Mouse (Mus musculus) intestine, embryonic 14.5 days (tissue): Measurements from ENCODE around the gene Tex22. TPM values are rescaled to one million over a fixed set of nuclear protein-coding genes. Genes with fewer than 3 reads are reported as not detected.

Experiments
- ATAC-seq: fragments of 200-750 bp; cut with Nextera tagmentation; replicated peaks from 2 replicates; pipeline ENCODE4 v1.8.0; 2017; ENCODE audit warnings: low read depth, moderate number of reproducible peaks, moderate TSS enrichment, moderate library complexity; ENCODE audit not compliant: low FRiP score, low TSS enrichment
- DNase-seq: peaks from one replicate; pipeline ENCODE4 v3.0.0-alpha.2; 2018; ENCODE audit warnings: low spot score
- H3K27ac ChIP-seq: fragments of 300-500 bp; sonication (generic); 2 replicates; pipeline ENCODE4 v1.5.1; 2014; ENCODE audit warnings: low read depth, mild to moderate bottlenecking, control low read depth
- H3K27me3 ChIP-seq: fragments of 300-500 bp; sonication (generic); replicated peaks from 2 replicates; pipeline ENCODE4 v1.6.1; 2014; ENCODE audit warnings: low read length, control low read depth; ENCODE audit not compliant: control insufficient read depth, insufficient read depth
- H3K36me3 ChIP-seq: fragments of 300-500 bp; sonication (generic); 2 replicates; pipeline ENCODE4 v1.6.1; 2014; ENCODE audit warnings: low read length, control low read depth; ENCODE audit not compliant: control insufficient read depth, insufficient read depth
- H3K4me1 ChIP-seq: fragments of 300-500 bp; sonication (generic); replicated peaks from 2 replicates; pipeline ENCODE4 v1.6.1; 2014; ENCODE audit warnings: low read length, control low read depth, mixed read lengths; ENCODE audit not compliant: control insufficient read depth, insufficient read depth
- H3K4me2 ChIP-seq: fragments of 300-500 bp; sonication (generic); 2 replicates; pipeline ENCODE4 v1.6.1; 2014; ENCODE audit warnings: low read length
- H3K4me3 ChIP-seq: fragments of 300-500 bp; sonication (generic); 2 replicates; pipeline ENCODE4 v1.5.1; 2014; ENCODE audit warnings: low read depth, low read length, control low read depth, mixed read lengths
- H3K9ac ChIP-seq: fragments of 300-500 bp; sonication (generic); 2 replicates; pipeline ENCODE4 v1.6.1; 2014; ENCODE audit warnings: mild to moderate bottlenecking, low read length
- H3K9me3 ChIP-seq: fragments of 300-500 bp; sonication (generic); 2 replicates; pipeline ENCODE4 v1.6.1; 2016; ENCODE audit warnings: low read length, control low read depth; ENCODE audit not compliant: control insufficient read depth
- WGBS: fragments of 180-500 bp; shearing (Covaris S2); extraction: QIAGEN DNeasy Blood & Tissue Kit; methylation state at CpG from one replicate; pipeline ENCODE4 v1.1.7; 2014; 5-methylcytosine and 5-hydroxymethylcytosine counted together
- polyA plus RNA-seq: library from polyadenylated mRNA; unstranded; fragments of >200 nt; fragmentation: Nextera tagmentation; extraction: Ambion mirVana; gene quantifications from 2 replicates; pipeline ENCODE4 v1.2.1, GENCODE M21; 2014

Gene Tex22
- polyA plus RNA-seq, 1 experiment from 2014 or later: not detected

DNA sequence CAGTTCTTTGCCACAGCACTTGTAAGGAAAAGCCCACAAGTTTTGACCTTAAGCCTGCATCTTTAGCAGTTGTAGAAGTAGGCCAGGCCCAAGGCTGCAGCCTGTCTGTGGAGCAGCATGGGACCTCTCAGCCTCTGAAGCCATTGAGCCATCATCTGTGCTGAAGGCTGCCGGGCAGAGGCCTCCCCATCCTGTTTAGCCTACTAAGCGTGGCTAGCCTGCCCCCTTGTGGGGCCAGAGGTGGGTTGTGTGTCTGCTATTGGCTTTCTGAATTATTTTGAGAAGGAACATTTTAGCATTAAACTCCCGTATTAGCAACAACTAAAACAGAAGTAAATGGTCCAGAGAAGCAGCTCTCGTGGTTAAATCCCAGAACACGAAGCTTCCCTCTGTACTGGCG is 28.2 kb downstream of the Tex22 start:
- ATAC-seq (no peak), DNase-seq (peak; percentile 64)
- no peak overlapping the region for H3K4me3 ChIP-seq
- WGBS: 62% methylated on average over 6 of the region's 6 CpGs
- no peaks in the 10 kb centered on the region for H3K27me3 ChIP-seq
- no peak overlapping the region for H3K9ac ChIP-seq
- no peak overlapping the region for H3K4me2 ChIP-seq
- no peaks in the 10 kb centered on the region for H3K9me3 ChIP-seq
- H3K4me1 ChIP-seq: peaks cover 22% of the 10 kb centered on the region
- H3K36me3 ChIP-seq: no peaks in the 10 kb centered on the region
- H3K27ac ChIP-seq: no peak overlapping the region

DNA sequence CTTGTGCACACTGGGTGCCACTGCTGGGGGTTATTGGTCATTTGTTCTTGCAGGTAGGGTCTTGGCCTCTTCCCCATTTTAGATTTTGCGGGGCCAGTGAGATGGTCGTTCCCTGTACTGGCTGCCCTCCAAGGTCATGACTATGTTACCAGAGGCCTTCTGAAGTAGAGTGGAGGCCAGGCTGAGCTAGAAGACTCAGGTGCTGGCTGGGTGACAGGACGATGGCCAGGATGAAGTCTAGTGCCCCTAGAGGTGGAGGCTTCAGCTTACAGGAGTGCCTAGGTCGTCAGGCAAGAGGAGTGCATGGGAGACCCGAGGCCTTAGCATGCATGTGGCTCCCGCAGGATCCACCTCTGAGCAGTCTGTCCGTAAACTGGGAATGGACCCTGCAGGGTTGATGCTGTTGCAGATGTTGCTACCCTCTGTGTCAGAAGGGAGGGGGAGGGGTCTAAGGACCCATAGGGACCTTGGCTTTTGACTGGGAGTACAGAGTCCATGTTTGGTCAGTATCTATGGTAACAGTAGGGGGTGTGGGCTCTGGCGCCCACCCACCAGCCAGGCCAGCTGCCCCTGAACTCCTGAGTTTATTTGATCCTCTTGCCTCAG is 29.6 kb downstream of the Tex22 start:
- no peak overlapping the region for H3K4me2 ChIP-seq
- H3K4me1 ChIP-seq: peaks cover 20% of the 10 kb centered on the region
- no peak overlapping the region for H3K4me3 ChIP-seq
- ATAC-seq (no peak), DNase-seq (no peak)
- H3K27me3 ChIP-seq: no peaks in the 10 kb centered on the region
- no peaks in the 10 kb centered on the region for H3K36me3 ChIP-seq
- H3K9ac ChIP-seq: no peak overlapping the region
- 80% methylated on average over 8 of the region's 8 CpGs for WGBS
- no peak overlapping the region for H3K27ac ChIP-seq
- no peaks in the 10 kb centered on the region for H3K9me3 ChIP-seq

DNA sequence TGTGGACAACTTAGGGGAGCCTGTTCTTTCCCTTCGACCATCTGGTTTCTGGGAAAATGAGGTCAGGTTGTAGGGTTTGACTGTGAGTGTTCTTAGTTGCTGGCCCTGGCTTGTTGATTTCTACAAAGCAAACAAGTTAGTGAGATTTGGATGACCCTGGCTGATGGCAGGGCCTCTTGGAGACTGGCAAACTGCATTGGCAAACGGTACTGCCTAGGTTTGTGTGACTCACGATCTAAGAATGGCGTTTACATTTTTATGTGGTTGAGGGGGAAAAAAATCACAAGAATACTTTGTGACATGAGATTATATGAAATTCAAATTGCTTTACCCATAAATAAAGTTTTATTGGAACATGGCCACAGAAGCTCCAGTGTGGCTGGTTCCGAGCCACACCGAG is 32.1 kb downstream of the Tex22 start:
- Histone ChIP-seq H3K27me3 (no peaks in the 10 kb centered on the region), H3K9me3 (no peaks in the 10 kb centered on the region), H3K4me3 (no peak overlapping the region), H3K4me2 (no peak overlapping the region), H3K27ac (no peak overlapping the region), H3K9ac (no peak overlapping the region), H3K36me3 (no peaks in the 10 kb centered on the region), H3K4me1 (no peaks in the 10 kb centered on the region; the same call in 1 of the 2 replicates)
- ATAC-seq: no peak
- no peak for DNase-seq
- WGBS: 74% methylated on average over 6 of the region's 6 CpGs

DNA sequence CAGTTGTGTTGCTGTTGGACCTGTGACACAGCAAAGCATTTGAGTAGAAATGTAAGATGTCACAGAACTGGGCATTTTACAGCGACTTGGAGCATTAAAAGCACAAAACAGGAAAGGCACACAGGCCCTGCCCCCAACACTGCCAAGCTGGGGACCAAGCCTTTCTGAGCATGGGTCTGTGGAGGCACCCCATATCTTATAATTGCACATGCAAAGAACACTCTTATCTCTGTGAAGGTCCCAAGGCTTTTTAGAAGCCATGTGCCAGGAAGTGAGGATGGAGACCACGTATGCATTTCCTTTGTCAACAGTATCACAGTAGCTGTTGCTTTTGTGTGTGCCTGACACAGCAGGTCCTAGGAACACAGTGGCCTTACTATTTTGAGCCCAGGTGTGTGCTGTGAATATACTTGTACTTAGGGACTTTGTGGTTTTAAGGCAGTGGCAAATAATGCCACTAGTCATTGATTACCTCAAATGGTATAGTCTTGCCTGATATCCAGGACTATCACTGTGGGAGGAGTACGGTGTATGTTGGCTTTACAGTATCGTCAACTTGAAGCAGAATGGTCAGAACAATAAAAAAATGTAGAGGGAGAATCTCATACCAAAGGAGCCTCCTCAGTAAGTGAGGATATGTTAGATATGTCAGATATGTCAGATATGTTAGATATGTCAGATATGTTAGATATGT is 33.3 kb downstream of the Tex22 start:
- Histone ChIP-seq H3K36me3 (peaks cover 7% of the 10 kb centered on the region; the same call in 1 of the 2 replicates), H3K9ac (no peak overlapping the region), H3K4me1 (no peaks in the 10 kb centered on the region), H3K27me3 (no peaks in the 10 kb centered on the region), H3K4me3 (no peak overlapping the region), H3K4me2 (no peak overlapping the region), H3K27ac (no peak overlapping the region), H3K9me3 (no peaks in the 10 kb centered on the region)
- DNase-seq (no peak), ATAC-seq (no peak)
- WGBS: 78% methylated on average over 4 of the region's 4 CpGs

DNA sequence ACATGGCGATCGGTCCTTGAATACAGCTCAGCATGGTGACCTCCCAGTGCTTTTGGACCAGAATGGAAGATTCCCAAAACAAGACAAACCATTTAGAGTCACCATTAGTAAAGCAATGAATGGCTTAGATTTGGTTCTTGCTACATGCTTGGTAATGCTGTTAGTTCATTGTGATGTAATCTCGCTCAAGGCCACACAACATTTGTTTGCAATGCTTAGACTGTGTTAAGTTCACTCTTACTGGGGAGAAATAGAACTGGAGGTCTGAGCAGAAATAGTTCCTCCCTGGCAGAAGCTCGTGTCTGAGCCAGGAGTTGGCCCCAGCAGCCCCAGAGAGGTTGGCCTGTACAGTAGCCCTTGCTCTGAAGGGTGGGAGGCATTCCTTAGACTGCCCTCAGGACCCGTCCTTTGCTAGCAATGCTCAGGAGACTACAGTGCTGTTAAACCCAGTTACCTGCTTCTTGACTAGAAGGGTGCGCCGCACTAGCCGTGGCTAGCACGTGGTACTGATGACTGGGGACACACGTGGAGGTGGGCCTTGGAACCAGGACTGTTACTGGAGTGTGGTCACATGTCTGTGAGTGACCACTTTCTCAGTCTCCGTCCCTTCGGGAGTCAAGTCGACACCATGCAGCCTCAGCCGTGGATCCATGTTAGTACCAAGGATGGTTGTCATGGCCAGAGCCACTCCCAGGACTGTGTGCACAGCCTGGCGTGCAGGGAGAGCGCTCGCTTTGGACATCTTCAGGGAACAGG is 34.4 kb downstream of the Tex22 start:
- DNase-seq: no peak
- ATAC-seq: no peak
- no peak overlapping the region for H3K4me2 ChIP-seq
- no peak overlapping the region for H3K9ac ChIP-seq
- 86% methylated on average over 17 of the region's 17 CpGs for WGBS
- H3K27ac ChIP-seq: no peak overlapping the region
- no peaks in the 10 kb centered on the region for H3K27me3 ChIP-seq
- no peaks in the 10 kb centered on the region for H3K4me1 ChIP-seq
- H3K36me3 ChIP-seq: peaks cover 13% of the 10 kb centered on the region
- no peak overlapping the region for H3K4me3 ChIP-seq
- no peaks in the 10 kb centered on the region for H3K9me3 ChIP-seq

DNA sequence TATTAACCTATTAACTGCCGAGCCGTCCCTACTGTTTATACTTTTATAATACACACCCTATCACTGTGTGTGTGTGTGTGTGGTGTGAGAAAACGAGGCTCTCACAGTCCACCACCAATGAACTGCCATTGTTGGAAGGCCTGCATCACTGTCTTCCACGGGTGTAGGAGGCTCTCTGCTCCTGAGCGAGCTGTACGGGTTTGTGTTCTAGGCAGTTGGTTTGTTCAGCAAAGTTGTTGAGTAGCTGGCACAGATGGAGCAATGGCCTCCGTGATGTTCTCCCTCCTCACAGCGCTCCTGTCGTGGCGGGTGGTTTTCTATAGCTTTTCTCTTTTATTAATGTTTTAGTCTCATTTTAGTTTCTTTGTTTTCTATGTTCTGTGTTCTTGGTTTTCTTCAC is 35.5 kb downstream of the Tex22 start:
- ATAC-seq: no peak

DNA sequence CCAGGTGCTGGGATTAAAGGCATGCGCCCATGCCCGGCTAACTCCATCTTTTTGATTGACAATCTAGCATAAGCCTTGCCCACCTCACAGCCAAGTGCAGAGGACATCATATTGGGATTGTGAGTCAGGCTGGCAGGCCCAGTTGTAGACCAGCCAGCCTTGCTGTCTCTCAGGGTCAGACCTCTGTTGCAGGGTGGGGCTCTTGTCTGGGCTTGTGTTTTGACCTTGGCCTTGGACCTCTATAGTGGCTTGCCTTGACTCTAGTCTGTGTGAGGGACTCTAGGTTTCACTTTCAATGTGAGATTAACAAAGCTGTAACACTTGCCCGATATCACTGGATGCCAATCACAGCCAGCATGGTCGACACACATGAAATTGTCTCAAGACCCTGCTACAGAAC is 39.8 kb downstream of the Tex22 start:
- no peak overlapping the region for H3K4me2 ChIP-seq
- H3K27me3 ChIP-seq: no peaks in the 10 kb centered on the region
- H3K9me3 ChIP-seq: no peaks in the 10 kb centered on the region
- peaks cover 61% of the 10 kb centered on the region for H3K36me3 ChIP-seq
- H3K4me3 ChIP-seq: no peak overlapping the region
- no peak for DNase-seq
- H3K9ac ChIP-seq: no peak overlapping the region
- 94% methylated on average over 4 of the region's 4 CpGs for WGBS
- ATAC-seq: no peak
- no peaks in the 10 kb centered on the region for H3K4me1 ChIP-seq
- no peak overlapping the region for H3K27ac ChIP-seq

More for the DNA sequence above, 35.5 kb downstream of the Tex22 start:
- no peak overlapping the region for H3K4me2 ChIP-seq
- whole genome bisulfite sequencing: 82% methylated on average over 10 of the region's 10 CpGs
- no peak for DNase-seq
- H3K9ac ChIP-seq: no peak overlapping the region
- no peaks in the 10 kb centered on the region for H3K9me3 ChIP-seq
- H3K4me1 ChIP-seq: no peaks in the 10 kb centered on the region
- H3K27ac ChIP-seq: no peak overlapping the region
- no peaks in the 10 kb centered on the region for H3K27me3 ChIP-seq
- H3K4me3 ChIP-seq: no peak overlapping the region
- peaks cover 23% of the 10 kb centered on the region for H3K36me3 ChIP-seq

DNA sequence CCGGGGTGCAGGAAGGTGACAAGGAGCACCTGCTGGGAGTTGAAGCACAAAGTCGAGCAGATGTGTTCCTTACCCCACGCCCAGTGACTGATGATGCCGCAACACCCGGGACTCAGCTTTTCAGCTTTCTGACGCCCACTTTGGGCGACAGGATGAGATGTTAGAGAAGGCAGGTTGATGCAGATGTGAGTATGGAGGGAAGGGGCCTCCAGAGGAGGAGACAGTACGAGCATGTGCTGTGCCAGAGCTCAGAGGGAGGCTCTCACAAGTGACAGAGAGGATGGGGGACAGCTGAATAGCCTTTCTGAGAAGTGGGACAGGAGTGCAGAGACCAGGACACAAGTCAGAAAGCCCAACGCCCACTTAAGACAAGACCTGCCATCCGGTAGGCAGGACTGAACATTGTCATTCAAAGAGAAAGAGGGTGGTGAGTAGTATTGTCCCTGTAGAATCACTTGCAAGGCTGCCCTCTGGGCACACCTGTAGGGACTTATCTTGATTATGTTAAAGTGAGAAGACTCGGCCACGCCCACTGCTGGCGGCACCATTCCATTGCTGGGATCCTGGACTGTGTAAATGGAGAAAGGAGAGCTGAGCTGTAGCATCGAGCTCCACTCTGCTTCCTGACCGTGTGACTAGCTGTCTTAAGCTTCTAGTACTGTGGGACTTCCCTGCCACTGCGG is 40.7 kb downstream of the Tex22 start:
- Histone ChIP-seq H3K4me3 (no peak overlapping the region), H3K4me2 (no peak overlapping the region), H3K9me3 (no peaks in the 10 kb centered on the region), H3K36me3 (peaks cover 64% of the 10 kb centered on the region), H3K4me1 (no peaks in the 10 kb centered on the region), H3K27me3 (no peaks in the 10 kb centered on the region), H3K27ac (no peak overlapping the region), H3K9ac (no peak overlapping the region)
- no peak for ATAC-seq
- 78% methylated on average over 16 of the region's 16 CpGs for WGBS
- DNase-seq: no peak
